Mouse (Mus musculus) stomach, embryonic 16.5 days (tissue): Measurements from ENCODE around the gene Chmp4b. TPM values are rescaled to one million over a fixed set of nuclear protein-coding genes. Genes with fewer than 3 reads are reported as not detected.

Source experiments
- ATAC-seq: fragments of 200-750 bp; cut with Nextera tagmentation; 2 replicates; pipeline ENCODE4 v1.8.0; 2017; ENCODE audit warnings: moderate number of reproducible peaks, moderate TSS enrichment; ENCODE audit not compliant: insufficient read depth, low FRiP score
- H3K27ac ChIP-seq: fragments of 300-500 bp; sonication (generic); 2 replicates; pipeline ENCODE4 v1.5.1; 2014; ENCODE audit warnings: low read length
- H3K27me3 ChIP-seq: fragments of 300-500 bp; sonication (generic); 2 replicates; pipeline ENCODE4 v1.6.1; 2014; ENCODE audit warnings: low read length, control low read depth, mixed read lengths; ENCODE audit not compliant: control insufficient read depth, insufficient read depth
- H3K36me3 ChIP-seq: fragments of 300-500 bp; sonication (generic); 2 replicates; pipeline ENCODE4 v1.6.1; 2014; ENCODE audit warnings: low read length; ENCODE audit not compliant: control insufficient read depth, insufficient read depth
- H3K4me1 ChIP-seq: fragments of 300-500 bp; sonication (generic); 2 replicates; pipeline ENCODE4 v1.6.1; 2014; ENCODE audit warnings: low read length, control low read depth, mixed read lengths; ENCODE audit not compliant: control insufficient read depth, insufficient read depth
- H3K4me2 ChIP-seq: fragments of 300-500 bp; sonication (generic); 2 replicates; pipeline ENCODE4 v1.6.1; 2014; ENCODE audit warnings: low read depth, low read length, mixed read lengths
- H3K4me3 ChIP-seq: fragments of 300-500 bp; sonication (generic); replicated peaks from 2 replicates; pipeline ENCODE4 v1.5.1; 2014; ENCODE audit warnings: mild to moderate bottlenecking, low read length
- H3K9ac ChIP-seq: fragments of 300-500 bp; sonication (generic); 2 replicates; pipeline ENCODE4 v1.6.1; 2014; ENCODE audit warnings: low read length
- H3K9me3 ChIP-seq: fragments of 300-500 bp; sonication (generic); replicated peaks from 2 replicates; pipeline ENCODE4 v1.6.1; 2016; ENCODE audit warnings: low read length, control low read depth; ENCODE audit not compliant: control insufficient read depth
- WGBS: fragments of 180-500 bp; shearing (Covaris S2); extraction: QIAGEN DNeasy Blood & Tissue Kit; methylation state at CpG from one replicate; pipeline ENCODE4 v1.1.7; 2014; 5-methylcytosine and 5-hydroxymethylcytosine counted together
- polyA plus RNA-seq: library from polyadenylated mRNA; unstranded; fragments of >200 nt; fragmentation: Nextera tagmentation; extraction: Ambion mirVana; gene quantifications from 2 replicates; pipeline ENCODE4 v1.2.1, GENCODE M21; 2015

Chmp4b gene
- polyA plus RNA-seq, 1 experiment from 2014 or later = 23.6 TPM

- Histone ChIP-seq H3K4me3 (peak overlapping the region; percentile 32; the same call in 1 of the 2 replicates), H3K9ac (peak overlapping the region; percentile 64; the same call in 1 of the 2 replicates), H3K4me2 (peak overlapping the region; percentile 54), H3K27ac (peak overlapping the region; percentile 76), H3K4me1 (peaks cover 22% of the 10 kb centered on the region), H3K36me3 (no peaks in the 10 kb centered on the region), H3K9me3 (no peaks in the 10 kb centered on the region), H3K27me3 (no peaks in the 10 kb centered on the region)
- ATAC-seq = no peak
- WGBS = 69% methylated on average over 2 of the region's 2 CpGs
Observed at GRCm38 (mm10) chr2:154655878-154656414, 4.4 kb downstream of the Chmp4b start.

- H3K27ac ChIP-seq = peak overlapping the region; percentile 95
- under 1% methylated on average over 66 of the region's 67 CpGs for WGBS
- H3K4me3 ChIP-seq = peak overlapping the region; percentile 90
- peak overlapping the region; percentile 85 for H3K4me2 ChIP-seq
- no peaks in the 10 kb centered on the region for H3K27me3 ChIP-seq
- no peaks in the 10 kb centered on the region for H3K9me3 ChIP-seq
- no peaks in the 10 kb centered on the region for H3K36me3 ChIP-seq
- H3K4me1 ChIP-seq = peaks cover 22% of the 10 kb centered on the region
- ATAC-seq = peak; percentile 99
- peak overlapping the region; percentile 96 for H3K9ac ChIP-seq
Observed at GRCm38 (mm10) chr2:154656710-154657485, 5.4 kb downstream of the Chmp4b start.

GRCm38 (mm10) chr2:154657486-154658237 lies 6.2 kb downstream of the Chmp4b start:
- peaks cover 22% of the 10 kb centered on the region for H3K4me1 ChIP-seq

GRCm38 (mm10) chr2:154659070-154659469 lies 7.6 kb downstream of the Chmp4b start:
- 0 out of 2 replicates have a peak, but pooled peaks cover 3% of the 10 kb centered on the region for H3K36me3 ChIP-seq
- no peaks in the 10 kb centered on the region for H3K27me3 ChIP-seq
- H3K4me2 ChIP-seq = peak overlapping the region; percentile 85
- peak overlapping the region; percentile 1; the same call in 1 of the 2 replicates for H3K27ac ChIP-seq
- peaks cover 22% of the 10 kb centered on the region for H3K4me1 ChIP-seq
- H3K4me3 ChIP-seq = peak overlapping the region; percentile 90
- 84% methylated on average over 4 of the region's 4 CpGs for WGBS
- ATAC-seq = no peak
- H3K9me3 ChIP-seq = no peaks in the 10 kb centered on the region
- H3K9ac ChIP-seq = peak overlapping the region; percentile 96; the same call in 1 of the 2 replicates

More at GRCm38 (mm10) chr2:154657486-154658237, 6.2 kb downstream of the Chmp4b start:
- no peaks in the 10 kb centered on the region for H3K36me3 ChIP-seq
- no peaks in the 10 kb centered on the region for H3K27me3 ChIP-seq
- peak overlapping the region; percentile 85 for H3K4me2 ChIP-seq
- peak overlapping the region; percentile 90 for H3K4me3 ChIP-seq
- 2% methylated on average over 12 of the region's 12 CpGs for WGBS
- H3K9ac ChIP-seq = peak overlapping the region; percentile 96
- peak overlapping the region; percentile 95 for H3K27ac ChIP-seq
- no peaks in the 10 kb centered on the region for H3K9me3 ChIP-seq
- peak; percentile 31; the same call in 1 of the 2 replicates for ATAC-seq

- 0 out of 2 replicates have a peak, but pooled peaks cover 4% of the 10 kb centered on the region for H3K36me3 ChIP-seq
- no peak overlapping the region for H3K9ac ChIP-seq
- ATAC-seq = no peak
- peak overlapping the region; percentile 85 for H3K4me2 ChIP-seq
- H3K27ac ChIP-seq = peak overlapping the region; percentile 1; the same call in 1 of the 2 replicates
- H3K4me1 ChIP-seq = peaks cover 22% of the 10 kb centered on the region
- peak overlapping the region; percentile 90; the same call in 1 of the 2 replicates for H3K4me3 ChIP-seq
- 77% methylated on average over 4 of the region's 5 CpGs for WGBS
- no peaks in the 10 kb centered on the region for H3K27me3 ChIP-seq
- H3K9me3 ChIP-seq = no peaks in the 10 kb centered on the region
Observed at GRCm38 (mm10) chr2:154659531-154660074, 8.1 kb downstream of the Chmp4b start.

- no peak overlapping the region for H3K4me2 ChIP-seq
- 87% methylated on average over 7 of the region's 7 CpGs for WGBS
- H3K27ac ChIP-seq = no peak overlapping the region
- 0 out of 2 replicates have a peak, but pooled peaks cover 4% of the 10 kb centered on the region for H3K36me3 ChIP-seq
- no peak overlapping the region for H3K9ac ChIP-seq
- ATAC-seq = no peak
- H3K9me3 ChIP-seq = no peaks in the 10 kb centered on the region
- H3K27me3 ChIP-seq = no peaks in the 10 kb centered on the region
- H3K4me3 ChIP-seq = no peak overlapping the region
- no peaks in the 10 kb centered on the region for H3K4me1 ChIP-seq
Observed at GRCm38 (mm10) chr2:154668680-154669079, 17.2 kb downstream of the Chmp4b start.

GRCm38 (mm10) chr2:154670106-154670505 lies 18.6 kb downstream of the Chmp4b start:
- no peak overlapping the region for H3K4me2 ChIP-seq
- H3K9ac ChIP-seq = no peak overlapping the region
- H3K9me3 ChIP-seq = no peaks in the 10 kb centered on the region
- 79% methylated on average over 4 of the region's 4 CpGs for WGBS
- no peak overlapping the region for H3K27ac ChIP-seq
- H3K4me3 ChIP-seq = no peak overlapping the region
- no peaks in the 10 kb centered on the region for H3K36me3 ChIP-seq
- no peaks in the 10 kb centered on the region for H3K27me3 ChIP-seq
- ATAC-seq = no peak
- no peaks in the 10 kb centered on the region for H3K4me1 ChIP-seq

GRCm38 (mm10) chr2:154670741-154671140 lies 19.2 kb downstream of the Chmp4b start:
- Histone ChIP-seq H3K4me2 (no peak overlapping the region), H3K4me3 (no peak overlapping the region), H3K36me3 (no peaks in the 10 kb centered on the region), H3K9me3 (no peaks in the 10 kb centered on the region), H3K9ac (no peak overlapping the region), H3K27ac (no peak overlapping the region), H3K4me1 (no peaks in the 10 kb centered on the region), H3K27me3 (no peaks in the 10 kb centered on the region)
- WGBS = 78% methylated on average over 4 of the region's 4 CpGs
- no peak for ATAC-seq
